Mouse (Mus musculus): ENCODE data around the gene Bmper. TPM values are rescaled to one million over a fixed set of nuclear protein-coding genes. Genes with fewer than 3 reads are reported as not detected.

Gene Bmper
- polyA plus RNA-seq, 1 experiment = not detected

DNA sequence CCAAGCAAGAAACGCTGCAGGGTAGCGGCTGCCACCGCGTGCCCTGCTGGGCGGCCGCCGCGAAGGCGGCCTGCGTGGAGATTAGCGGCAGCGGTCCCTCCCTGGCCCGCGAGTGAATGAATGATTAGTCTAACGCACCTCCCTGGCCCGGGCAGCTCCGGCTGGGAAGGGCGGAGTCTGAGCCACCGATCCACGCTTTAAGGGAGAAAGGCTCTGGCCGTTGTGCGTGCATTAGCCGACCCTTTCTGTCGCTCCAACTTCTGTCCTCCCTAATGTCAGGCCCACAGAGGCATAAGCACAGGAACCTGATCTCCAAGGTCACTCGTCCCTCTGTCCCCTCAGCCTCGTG, 410 bp upstream of the Bmper start:
- H3K4me1 ChIP-seq (ENCODE audit: control insufficient read depth) = no peaks in the 10 kb centered on the region
- no peak for TF ChIP-seq TAL1 (IDR thresholded peaks at IDR 0.05; ENCODE audit: low read length)
- TF ChIP-seq GATA1 (IDR thresholded peaks at IDR 0.05; ENCODE audit: low read length) = no peak
- H3K27me3 ChIP-seq (ENCODE audit: control insufficient read depth) = peaks cover 49% of the 10 kb centered on the region
- H3K36me3 ChIP-seq (ENCODE audit: control insufficient read depth) = no peaks in the 10 kb centered on the region
- no peaks in the 10 kb centered on the region for H3K9me3 ChIP-seq (ENCODE audit: control insufficient read depth, low read length)
- H3K4me3 ChIP-seq (replicated peaks) = peak overlapping the region; percentile 34

DNA sequence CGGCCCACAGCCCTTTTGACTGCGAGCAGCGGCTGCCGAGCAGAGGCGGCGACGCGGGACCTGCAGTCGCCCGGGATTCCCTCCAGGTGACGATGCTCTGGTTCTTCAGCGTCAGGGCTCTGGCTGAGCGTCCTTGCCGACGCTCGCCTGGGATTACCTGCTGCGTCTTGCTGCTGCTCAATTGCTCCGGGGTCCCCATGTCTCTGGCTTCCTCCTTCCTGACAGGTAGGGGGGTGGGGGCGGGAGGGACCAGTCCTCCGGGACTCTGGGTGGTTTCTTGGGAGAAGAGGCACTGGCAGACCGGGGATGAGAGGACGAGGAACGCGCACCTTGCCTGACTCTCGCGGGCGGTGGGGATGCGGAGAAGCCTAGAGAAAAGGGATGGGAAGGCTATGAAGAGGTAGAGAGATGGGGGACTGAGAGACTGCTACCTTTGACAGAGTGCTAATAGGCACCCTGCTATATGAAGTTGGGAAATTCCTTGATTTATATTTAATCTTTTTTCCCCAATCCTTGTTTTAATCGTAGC, 737 bp downstream of the Bmper start:
- no peak overlapping the region for H3K4me3 ChIP-seq (replicated peaks)
- TF ChIP-seq TAL1 (IDR thresholded peaks at IDR 0.05; ENCODE audit: low read length) (no peak), GATA1 (IDR thresholded peaks at IDR 0.05; ENCODE audit: low read length) (no peak)
- H3K27me3 ChIP-seq (ENCODE audit: control insufficient read depth) = peaks cover 49% of the 10 kb centered on the region
- no peaks in the 10 kb centered on the region for H3K4me1 ChIP-seq (ENCODE audit: control insufficient read depth)
- no peaks in the 10 kb centered on the region for H3K9me3 ChIP-seq (ENCODE audit: control insufficient read depth, low read length)
- H3K36me3 ChIP-seq (ENCODE audit: control insufficient read depth) = no peaks in the 10 kb centered on the region

DNA sequence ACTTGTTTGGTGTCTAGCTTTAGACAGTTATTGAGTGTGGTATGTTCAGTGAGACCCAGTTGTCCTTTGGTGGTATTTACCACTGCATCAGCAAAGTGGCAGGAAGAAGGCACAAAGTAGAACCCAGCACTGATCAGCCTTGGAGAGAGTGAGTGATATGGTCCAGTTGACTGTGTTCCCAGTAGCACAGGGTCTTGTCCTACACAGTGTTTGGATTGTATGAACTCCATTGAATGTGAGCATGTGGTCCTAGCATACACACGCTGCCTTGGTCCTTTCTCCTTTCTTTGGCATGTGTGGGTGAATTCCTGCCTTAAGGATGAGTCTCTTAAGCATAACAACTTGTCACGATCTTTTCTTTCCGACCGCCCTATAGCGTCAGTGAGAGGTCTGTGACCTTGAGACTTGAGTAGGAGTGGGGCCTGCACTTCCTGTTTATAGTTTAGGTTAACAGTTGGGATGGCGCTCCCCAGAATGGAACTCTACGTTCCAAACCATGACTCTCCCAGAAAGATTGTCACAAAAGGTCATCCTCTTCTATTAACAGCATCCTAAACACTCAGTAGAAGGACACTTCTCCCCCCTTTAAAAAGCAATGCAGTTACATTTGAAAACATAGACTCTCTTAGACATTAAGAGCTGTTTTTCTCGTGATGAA, 10.7 kb downstream of the Bmper start:
- Histone ChIP-seq H3K4me1 (ENCODE audit: control insufficient read depth) (no peaks in the 10 kb centered on the region), H3K27me3 (ENCODE audit: control insufficient read depth) (no peaks in the 10 kb centered on the region), H3K36me3 (ENCODE audit: control insufficient read depth) (no peaks in the 10 kb centered on the region), H3K9me3 (ENCODE audit: control insufficient read depth, low read length) (no peaks in the 10 kb centered on the region), H3K4me3 (replicated peaks) (no peak overlapping the region)
- TF ChIP-seq GATA1 (IDR thresholded peaks at IDR 0.05; ENCODE audit: low read length) (no peak), TAL1 (IDR thresholded peaks at IDR 0.05; ENCODE audit: low read length) (no peak)

DNA sequence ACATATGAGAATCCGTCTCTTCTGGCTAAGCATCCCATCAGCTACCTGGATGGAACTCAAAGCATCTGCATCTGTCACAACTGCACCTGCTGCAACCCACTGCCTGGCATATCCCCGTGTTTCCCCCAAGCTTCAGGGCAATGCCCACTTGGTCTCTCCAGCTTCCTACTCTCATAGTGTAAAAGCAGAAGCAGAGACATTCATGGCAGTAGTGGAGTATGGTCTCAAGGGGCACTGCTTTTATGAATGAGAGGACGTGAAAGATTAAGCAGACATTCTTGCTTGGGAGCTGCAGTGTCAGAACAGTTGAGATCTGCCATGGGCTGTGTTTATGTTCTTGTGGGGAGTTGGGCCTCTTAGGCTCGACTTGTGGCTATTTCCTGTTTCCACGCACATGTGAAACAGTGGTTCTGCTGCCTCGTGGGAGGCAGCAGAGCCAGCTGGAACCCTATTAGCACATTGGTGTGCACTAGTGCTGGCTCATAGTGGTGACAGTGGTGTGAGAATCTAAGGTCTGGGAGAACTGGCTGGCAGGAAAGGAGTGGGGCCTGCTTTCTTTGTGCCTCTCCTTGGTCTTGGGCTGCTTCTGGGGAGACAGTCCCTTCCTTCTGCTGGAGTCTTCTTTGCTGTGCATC, 12.6 kb downstream of the Bmper start:
- no peak for TF ChIP-seq TAL1 (IDR thresholded peaks at IDR 0.05; ENCODE audit: low read length)
- no peak for TF ChIP-seq GATA1 (IDR thresholded peaks at IDR 0.05; ENCODE audit: low read length)
- H3K4me3 ChIP-seq (replicated peaks) = no peak overlapping the region

DNA sequence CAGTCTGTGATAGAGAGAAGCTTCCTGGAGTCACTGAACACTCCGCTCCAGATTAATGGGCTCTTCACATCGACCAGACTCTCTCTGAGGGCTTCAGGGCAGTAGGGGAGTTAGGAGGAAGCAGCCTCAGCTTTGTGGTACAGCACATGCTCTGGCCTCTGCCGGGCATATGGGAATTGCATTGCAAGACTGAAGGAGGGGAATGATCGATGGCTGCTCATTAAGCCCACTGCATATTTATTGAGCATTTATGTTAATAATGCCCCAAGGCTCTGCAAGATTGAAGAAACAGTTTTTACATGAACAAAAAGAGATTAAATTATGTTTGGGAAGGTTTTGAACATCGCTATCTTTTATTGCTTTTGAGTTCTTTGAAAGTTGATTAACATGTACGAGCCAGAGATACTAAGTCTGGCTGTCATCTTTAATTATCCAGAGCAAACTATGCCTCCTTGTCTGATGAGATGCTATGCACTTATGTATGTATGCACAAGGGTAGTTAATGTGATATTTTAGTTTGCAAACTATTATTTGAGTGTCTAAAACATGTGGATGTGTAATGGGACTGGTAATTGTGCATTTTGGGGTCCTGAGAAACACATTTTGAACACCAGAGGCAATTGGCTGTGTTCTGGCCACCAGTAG, 13.9 kb downstream of the Bmper start:
- TF ChIP-seq TAL1 (IDR thresholded peaks at IDR 0.05; ENCODE audit: low read length) = no peak
- no peak for TF ChIP-seq GATA1 (IDR thresholded peaks at IDR 0.05; ENCODE audit: low read length)
- no peaks in the 10 kb centered on the region for H3K4me1 ChIP-seq (ENCODE audit: control insufficient read depth)
- no peaks in the 10 kb centered on the region for H3K9me3 ChIP-seq (ENCODE audit: control insufficient read depth, low read length)
- no peaks in the 10 kb centered on the region for H3K27me3 ChIP-seq (ENCODE audit: control insufficient read depth)
- no peak overlapping the region for H3K4me3 ChIP-seq (replicated peaks)
- H3K36me3 ChIP-seq (ENCODE audit: control insufficient read depth) = no peaks in the 10 kb centered on the region

More for the DNA sequence above, 12.6 kb downstream of the Bmper start:
- Histone ChIP-seq H3K27me3 (ENCODE audit: control insufficient read depth) (no peaks in the 10 kb centered on the region), H3K9me3 (ENCODE audit: control insufficient read depth, low read length) (no peaks in the 10 kb centered on the region), H3K4me1 (ENCODE audit: control insufficient read depth) (no peaks in the 10 kb centered on the region), H3K36me3 (ENCODE audit: control insufficient read depth) (no peaks in the 10 kb centered on the region)

DNA sequence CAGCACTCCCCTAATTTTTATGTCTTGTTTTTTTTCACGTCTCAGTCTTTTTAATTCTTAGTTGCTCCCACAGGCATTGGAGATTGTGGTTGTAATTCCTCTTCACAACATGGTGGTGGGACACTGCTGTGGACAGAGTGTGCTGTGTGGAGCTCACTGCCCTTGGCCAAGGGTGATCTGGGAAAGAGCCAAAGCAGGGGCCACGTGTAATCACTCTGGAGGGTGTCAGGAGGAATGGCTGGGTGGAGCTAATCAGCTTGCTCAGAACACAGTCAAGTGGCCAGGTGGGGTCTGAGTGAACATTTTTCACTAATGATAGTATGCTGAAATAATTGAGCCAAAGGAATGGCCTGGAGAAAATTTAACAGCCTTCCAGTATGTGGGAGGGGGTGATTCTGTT, 16.1 kb downstream of the Bmper start:
- Histone ChIP-seq H3K9me3 (ENCODE audit: control insufficient read depth, low read length) (no peaks in the 10 kb centered on the region), H3K36me3 (ENCODE audit: control insufficient read depth) (no peaks in the 10 kb centered on the region), H3K4me3 (replicated peaks) (no peak overlapping the region), H3K4me1 (ENCODE audit: control insufficient read depth) (no peaks in the 10 kb centered on the region), H3K27me3 (ENCODE audit: control insufficient read depth) (no peaks in the 10 kb centered on the region)
- no peak for TF ChIP-seq TAL1 (IDR thresholded peaks at IDR 0.05; ENCODE audit: low read length)
- TF ChIP-seq GATA1 (IDR thresholded peaks at IDR 0.05; ENCODE audit: low read length) = no peak

DNA sequence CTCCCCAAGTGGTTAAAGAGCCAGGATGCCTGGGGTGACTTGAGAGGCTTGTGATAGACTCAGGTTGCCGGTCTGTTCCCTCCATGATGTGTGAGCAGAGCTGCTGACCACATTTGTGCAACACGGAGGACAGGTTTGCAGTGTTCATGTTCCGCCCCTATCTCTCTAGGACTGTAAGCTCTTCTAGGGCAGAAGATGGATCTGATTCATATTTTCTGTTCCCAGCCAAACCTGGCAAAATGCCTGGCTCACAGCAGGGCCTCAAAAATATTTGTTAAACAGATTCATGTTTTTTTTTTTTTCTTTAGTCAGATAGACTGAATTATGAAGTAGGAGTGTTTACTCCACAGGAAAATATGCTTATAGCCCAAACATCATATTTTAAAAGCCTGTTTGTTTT, 20.0 kb downstream of the Bmper start:
- Histone ChIP-seq H3K4me1 (ENCODE audit: control insufficient read depth) (no peaks in the 10 kb centered on the region), H3K36me3 (ENCODE audit: control insufficient read depth) (no peaks in the 10 kb centered on the region), H3K27me3 (ENCODE audit: control insufficient read depth) (no peaks in the 10 kb centered on the region), H3K9me3 (ENCODE audit: control insufficient read depth, low read length) (no peaks in the 10 kb centered on the region), H3K4me3 (replicated peaks) (no peak overlapping the region)
- TF ChIP-seq GATA1 (IDR thresholded peaks at IDR 0.05; ENCODE audit: low read length) = no peak
- no peak for TF ChIP-seq TAL1 (IDR thresholded peaks at IDR 0.05; ENCODE audit: low read length)

DNA sequence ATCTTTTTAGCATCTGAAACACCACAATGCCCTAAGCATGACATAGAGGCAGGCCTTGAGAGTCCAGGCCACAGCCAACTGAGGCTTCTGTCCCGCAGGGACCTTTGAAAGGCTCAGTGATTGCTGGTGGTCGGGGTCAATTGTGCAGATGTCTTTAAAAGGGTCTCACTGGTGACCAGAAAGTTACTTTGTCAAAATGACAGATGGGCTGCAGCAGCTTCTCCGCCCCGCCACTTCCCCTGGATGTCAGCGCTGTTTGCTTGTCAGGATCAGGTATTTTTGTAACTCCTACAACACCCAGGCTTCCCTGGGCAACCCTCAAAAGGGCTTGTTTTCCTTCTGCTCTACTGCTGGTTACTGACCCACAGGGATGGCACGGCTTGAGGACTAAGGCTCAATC, 21.0 kb downstream of the Bmper start:
- H3K27me3 ChIP-seq (ENCODE audit: control insufficient read depth) = no peaks in the 10 kb centered on the region
- TF ChIP-seq TAL1 (IDR thresholded peaks at IDR 0.05; ENCODE audit: low read length) (no peak), GATA1 (IDR thresholded peaks at IDR 0.05; ENCODE audit: low read length) (no peak)
- no peaks in the 10 kb centered on the region for H3K36me3 ChIP-seq (ENCODE audit: control insufficient read depth)
- no peaks in the 10 kb centered on the region for H3K4me1 ChIP-seq (ENCODE audit: control insufficient read depth)
- no peaks in the 10 kb centered on the region for H3K9me3 ChIP-seq (ENCODE audit: control insufficient read depth, low read length)
- H3K4me3 ChIP-seq (replicated peaks) = no peak overlapping the region

DNA sequence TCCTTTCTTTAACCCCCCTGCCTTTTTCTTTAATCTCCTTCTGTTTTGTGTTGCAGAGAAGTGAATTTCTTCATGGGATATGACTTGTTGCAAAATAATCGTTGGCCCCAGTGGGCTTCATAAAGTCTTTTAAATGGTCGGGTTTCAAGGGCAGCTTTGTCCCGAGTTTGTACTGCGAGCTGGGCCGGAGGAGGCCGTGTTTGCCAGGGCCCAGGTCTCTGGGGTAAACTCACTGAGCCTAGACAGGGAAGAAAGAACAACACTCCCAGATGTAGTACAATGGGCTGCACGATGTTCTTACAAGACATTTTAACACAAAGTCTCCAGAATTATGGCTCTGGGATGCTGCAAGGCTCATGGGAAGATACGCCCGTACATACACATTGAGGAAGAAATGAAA, 23.5 kb downstream of the Bmper start:
- no peaks in the 10 kb centered on the region for H3K27me3 ChIP-seq (ENCODE audit: control insufficient read depth)
- H3K36me3 ChIP-seq (ENCODE audit: control insufficient read depth) = no peaks in the 10 kb centered on the region
- no peaks in the 10 kb centered on the region for H3K4me1 ChIP-seq (ENCODE audit: control insufficient read depth)
- no peak for TF ChIP-seq TAL1 (IDR thresholded peaks at IDR 0.05; ENCODE audit: low read length)
- no peak for TF ChIP-seq GATA1 (IDR thresholded peaks at IDR 0.05; ENCODE audit: low read length)
- H3K4me3 ChIP-seq (replicated peaks) = no peak overlapping the region
- H3K9me3 ChIP-seq (ENCODE audit: control insufficient read depth, low read length) = no peaks in the 10 kb centered on the region

All from erythroblast, embryonic 14.5 days (primary cell).